Mouse (Mus musculus) hindbrain, postnatal 0 days (tissue): ENCODE measurements around the gene Spdl1. TPM values are rescaled to one million over a fixed set of nuclear protein-coding genes. Genes with fewer than 3 reads are reported as not detected.

Source experiments
- ATAC-seq: fragments of 200-750 bp; cut with Nextera tagmentation; 2 replicates; pipeline ENCODE4 v1.8.0; 2017; ENCODE audit warnings: mild to moderate bottlenecking, moderate TSS enrichment, moderate library complexity
- DNase-seq: peaks from one replicate; pipeline ENCODE4 v3.0.0-alpha.2; 2015; ENCODE audit warnings: low spot score
- H3K27ac ChIP-seq: fragments of 300-500 bp; sonication (generic); 2 replicates; pipeline ENCODE4 v1.5.1; 2014; ENCODE audit warnings: mild to moderate bottlenecking
- H3K27me3 ChIP-seq: fragments of 300-500 bp; sonication (generic); 2 replicates; pipeline ENCODE4 v1.6.1; 2014; ENCODE audit warnings: low read length, mixed read lengths; ENCODE audit not compliant: insufficient read depth
- H3K36me3 ChIP-seq: fragments of 300-500 bp; sonication (generic); 2 replicates; pipeline ENCODE4 v1.6.1; 2014; ENCODE audit warnings: low read length, mixed read lengths; ENCODE audit not compliant: insufficient read depth
- H3K4me1 ChIP-seq: fragments of 300-500 bp; sonication (generic); 2 replicates; pipeline ENCODE4 v1.6.1; 2014; ENCODE audit warnings: antibody characterized with exemption, low read length, mixed read lengths; ENCODE audit not compliant: insufficient read depth
- H3K4me2 ChIP-seq: fragments of 300-500 bp; sonication (generic); 2 replicates; pipeline ENCODE4 v1.6.1; 2014; ENCODE audit warnings: low read depth, mild to moderate bottlenecking, low read length, moderate library complexity, mixed read lengths
- H3K4me3 ChIP-seq: fragments of 300-500 bp; sonication (generic); 2 replicates; pipeline ENCODE4 v1.5.1; 2014; ENCODE audit warnings: low read length
- H3K9ac ChIP-seq: fragments of 300-500 bp; sonication (generic); replicated peaks from 2 replicates; pipeline ENCODE4 v1.6.1; 2014; ENCODE audit warnings: mild to moderate bottlenecking, low read length, moderate library complexity, mixed read lengths
- H3K9me3 ChIP-seq: fragments of 300-500 bp; sonication (generic); 2 replicates; pipeline ENCODE4 v1.6.1; 2016; ENCODE audit warnings: low read length, mixed read lengths
- CTCF ChIP-seq: IDR thresholded peaks from 2 replicates; pipeline ENCODE4 v1.5.1; 2016; ENCODE audit warnings: antibody characterized with exemption, control low read depth, low read depth
- WGBS: fragments of 180-500 bp; shearing (Covaris S2); extraction: QIAGEN DNeasy Blood & Tissue Kit; methylation state at CpG from one replicate; pipeline ENCODE4 v1.1.7; 2014; 5-methylcytosine and 5-hydroxymethylcytosine counted together
- polyA plus RNA-seq: library from polyadenylated mRNA; unstranded; fragments of >200 nt; fragmentation: Nextera tagmentation; extraction: Ambion mirVana; gene quantifications from 2 replicates; pipeline ENCODE4 v1.2.1, GENCODE M21; 2015
- total RNA-seq: library from RNA; depleted of rRNA; stranded (reverse); fragments of >200 nt; gene quantifications from 2 replicates; pipeline ENCODE4 v1.2.3, GENCODE M21; 2014

The Spdl1 gene
- total and polyA plus RNA-seq, 2 experiments from 2014 or later, result 1.6 to 2.4 TPM

GRCm38 (mm10) chr11:34868626-34869025 lies 35.2 kb upstream of the Spdl1 start:
- H3K9ac ChIP-seq, result no peak overlapping the region
- H3K27ac ChIP-seq, result no peak overlapping the region
- H3K9me3 ChIP-seq, result no peaks in the 10 kb centered on the region
- no peaks in the 10 kb centered on the region for H3K4me1 ChIP-seq
- H3K4me2 ChIP-seq, result no peak overlapping the region
- peak; percentile 65 for TF ChIP-seq CTCF
- no peak overlapping the region for H3K4me3 ChIP-seq
- H3K27me3 ChIP-seq, result no peaks in the 10 kb centered on the region
- ATAC-seq (no peak), DNase-seq (peak; percentile 69)
- WGBS, result 25% methylated on average over 6 of the region's 6 CpGs
- H3K36me3 ChIP-seq, result no peaks in the 10 kb centered on the region

DNA sequence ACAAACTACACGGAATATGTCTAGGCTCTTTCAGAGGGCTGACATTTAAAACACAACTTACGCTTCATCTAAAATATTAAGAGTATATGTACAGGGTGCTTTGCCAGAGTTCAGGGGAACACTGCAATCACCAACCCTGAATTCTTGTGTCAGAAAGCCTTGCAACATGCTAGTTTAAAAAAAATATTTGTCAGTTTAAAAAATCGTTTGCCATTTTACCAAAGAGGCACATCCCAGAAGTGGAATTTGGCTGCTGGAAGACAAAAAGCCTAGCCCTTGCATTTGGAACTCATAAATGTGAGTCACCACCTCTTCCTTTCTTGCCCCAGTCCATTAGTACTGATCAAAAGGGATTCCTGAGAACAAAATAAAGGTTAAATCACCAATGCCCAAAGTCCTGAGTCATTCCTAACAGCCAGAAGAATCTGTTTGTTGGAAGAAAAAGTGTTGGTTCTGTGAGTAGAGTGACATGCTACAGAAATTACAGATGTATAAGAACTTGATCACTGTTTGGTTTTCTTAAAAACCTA lies 32.4 kb upstream of the Spdl1 start:
- WGBS, result 80% methylated on average over 3 of the region's 3 CpGs
- Histone ChIP-seq H3K4me3 (no peak overlapping the region), H3K9me3 (no peaks in the 10 kb centered on the region), H3K27ac (no peak overlapping the region), H3K4me2 (no peak overlapping the region), H3K36me3 (no peaks in the 10 kb centered on the region), H3K9ac (no peak overlapping the region), H3K4me1 (no peaks in the 10 kb centered on the region), H3K27me3 (no peaks in the 10 kb centered on the region)
- TF ChIP-seq CTCF, result no peak
- ATAC-seq, result no peak
- no peak for DNase-seq

GRCm38 (mm10) chr11:34865181-34865580 lies 31.7 kb upstream of the Spdl1 start:
- no peaks in the 10 kb centered on the region for H3K9me3 ChIP-seq
- no peak overlapping the region for H3K4me2 ChIP-seq
- ATAC-seq (no peak), DNase-seq (no peak)
- whole genome bisulfite sequencing, result 82% methylated on average over 14 of the region's 14 CpGs
- H3K4me1 ChIP-seq, result no peaks in the 10 kb centered on the region
- H3K9ac ChIP-seq, result no peak overlapping the region
- no peaks in the 10 kb centered on the region for H3K27me3 ChIP-seq
- TF ChIP-seq CTCF, result no peak
- no peaks in the 10 kb centered on the region for H3K36me3 ChIP-seq
- no peak overlapping the region for H3K27ac ChIP-seq
- H3K4me3 ChIP-seq, result no peak overlapping the region

DNA sequence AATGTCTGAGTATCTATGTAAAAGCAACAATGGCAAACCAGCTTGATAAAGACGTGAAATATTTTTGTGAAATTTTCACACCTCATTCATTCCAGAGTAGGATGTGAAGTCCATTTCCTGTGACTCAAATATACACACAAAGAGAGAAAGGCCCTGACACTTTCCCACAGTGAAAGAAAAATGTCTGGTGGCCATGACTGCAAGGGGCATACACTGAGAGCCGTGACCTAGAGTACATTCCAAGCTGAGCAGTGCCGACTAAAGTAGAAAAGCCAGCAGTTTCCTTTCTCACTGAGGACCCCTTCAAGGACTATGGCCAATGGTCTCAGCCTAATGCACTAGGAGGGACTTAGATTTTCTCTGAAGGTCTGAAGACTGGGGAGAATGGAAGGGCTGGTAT lies 23.2 kb upstream of the Spdl1 start:
- 57% methylated on average over 3 of the region's 3 CpGs for WGBS
- H3K4me3 ChIP-seq, result no peak overlapping the region
- no peaks in the 10 kb centered on the region for H3K9me3 ChIP-seq
- DNase-seq (no peak), ATAC-seq (no peak)
- no peak overlapping the region for H3K4me2 ChIP-seq
- H3K27ac ChIP-seq, result no peak overlapping the region
- H3K9ac ChIP-seq, result no peak overlapping the region
- no peaks in the 10 kb centered on the region for H3K27me3 ChIP-seq
- TF ChIP-seq CTCF, result no peak
- H3K36me3 ChIP-seq, result no peaks in the 10 kb centered on the region
- no peaks in the 10 kb centered on the region for H3K4me1 ChIP-seq

DNA sequence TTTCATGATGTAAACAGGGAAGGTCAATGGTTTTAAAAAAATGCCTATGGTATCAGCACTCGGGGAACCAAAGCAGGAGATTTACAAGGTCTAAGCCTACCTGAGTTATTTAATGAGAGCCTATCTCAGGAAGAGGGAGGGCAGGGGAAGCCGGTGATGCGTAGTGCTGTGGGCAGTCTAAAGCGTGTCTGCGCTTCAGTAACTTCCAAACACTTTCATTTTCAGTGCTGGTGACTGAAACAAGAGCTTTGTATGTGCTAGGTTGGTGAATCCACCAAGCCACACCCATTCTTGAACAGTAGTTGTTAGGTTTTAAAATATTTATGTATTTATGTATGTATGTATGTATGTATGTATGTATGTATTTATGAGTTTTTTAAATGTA lies 12.8 kb upstream of the Spdl1 start:
- Histone ChIP-seq H3K9ac (no peak overlapping the region), H3K4me2 (no peak overlapping the region), H3K36me3 (no peaks in the 10 kb centered on the region), H3K4me1 (no peaks in the 10 kb centered on the region), H3K4me3 (no peak overlapping the region), H3K9me3 (no peaks in the 10 kb centered on the region), H3K27ac (no peak overlapping the region), H3K27me3 (no peaks in the 10 kb centered on the region)
- WGBS, result 83% methylated on average over 5 of the region's 5 CpGs
- DNase-seq (no peak), ATAC-seq (no peak)
- no peak for TF ChIP-seq CTCF

DNA sequence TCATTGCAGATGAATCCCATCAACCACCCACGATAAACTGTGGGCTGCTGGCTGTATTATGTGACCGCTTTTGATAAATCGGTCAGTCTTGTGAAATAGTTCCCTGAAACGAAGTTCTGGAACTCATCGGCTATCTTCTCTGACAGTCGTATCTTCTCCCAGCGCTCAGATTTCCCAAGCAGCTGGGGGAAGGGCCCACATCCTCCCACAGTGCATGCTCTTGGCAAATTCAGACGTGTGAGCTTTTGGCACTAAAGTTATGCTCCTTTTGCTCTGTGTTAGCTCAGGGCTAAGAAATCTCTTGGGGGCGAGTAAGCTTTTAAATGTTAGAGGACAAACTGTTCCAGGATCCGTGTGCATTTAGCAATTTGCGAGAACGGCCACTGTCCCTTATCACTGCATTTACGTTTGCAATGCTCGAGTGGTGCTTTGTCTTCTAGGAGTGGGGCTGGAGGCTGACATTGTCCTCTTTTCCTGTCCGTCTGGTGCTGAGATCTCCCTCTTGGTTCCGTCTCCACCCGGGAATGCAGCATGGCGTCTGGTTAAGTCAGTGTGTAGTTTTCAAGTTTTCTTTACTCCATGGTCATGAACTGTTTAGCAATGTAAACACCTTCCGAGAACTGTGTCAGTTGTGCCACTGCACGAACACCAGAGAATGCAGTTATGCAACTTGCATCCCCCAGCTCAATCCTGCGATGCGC lies 12.3 kb upstream of the Spdl1 start:
- H3K9ac ChIP-seq, result no peak overlapping the region
- H3K27ac ChIP-seq, result no peak overlapping the region
- H3K4me2 ChIP-seq, result no peak overlapping the region
- TF ChIP-seq CTCF, result no peak
- no peaks in the 10 kb centered on the region for H3K4me1 ChIP-seq
- no peaks in the 10 kb centered on the region for H3K27me3 ChIP-seq
- no peak overlapping the region for H3K4me3 ChIP-seq
- 72% methylated on average over 22 of the region's 22 CpGs for WGBS
- H3K36me3 ChIP-seq, result no peaks in the 10 kb centered on the region
- ATAC-seq (no peak), DNase-seq (no peak)
- H3K9me3 ChIP-seq, result no peaks in the 10 kb centered on the region

- Histone ChIP-seq H3K4me2 (no peak overlapping the region), H3K9me3 (no peaks in the 10 kb centered on the region), H3K27ac (no peak overlapping the region), H3K4me1 (no peaks in the 10 kb centered on the region), H3K27me3 (no peaks in the 10 kb centered on the region), H3K9ac (no peak overlapping the region), H3K36me3 (no peaks in the 10 kb centered on the region), H3K4me3 (no peak overlapping the region)
- DNase-seq (peak; percentile 89), ATAC-seq (0 out of 2 replicates have a peak, but pooled peaks have one; percentile 21)
- WGBS, result 34% methylated on average over 5 of the region's 5 CpGs
- TF ChIP-seq CTCF, result peak; percentile 71
These were observed 10.1 kb upstream of the Spdl1 start for GRCm38 (mm10) chr11:34843517-34843916.
